Mouse (Mus musculus) small intestine, adult 2 months (tissue): Measurements from ENCODE around the gene 4430402I18Rik.

ENCODE experiments used
- CTCF ChIP-seq: fragments of 200-500 bp; IDR thresholded peaks from 2 replicates; pipeline ENCODE4 v1.5.1; 2012; ENCODE audit warnings: low read depth, mild to moderate bottlenecking, control low read depth, inconsistent platforms, low read length, moderate library complexity, mixed read lengths; ENCODE audit not compliant: insufficient replicate concordance, insufficient read length; ENCODE audit errors: extremely low read depth
- POLR2A ChIP-seq: fragments of 200-500 bp; IDR thresholded peaks from 2 replicates; pipeline ENCODE4 v1.6.1; 2012; ENCODE audit warnings: low read depth, mild to moderate bottlenecking, control low read depth, inconsistent platforms, low read length, moderate library complexity

DNA sequence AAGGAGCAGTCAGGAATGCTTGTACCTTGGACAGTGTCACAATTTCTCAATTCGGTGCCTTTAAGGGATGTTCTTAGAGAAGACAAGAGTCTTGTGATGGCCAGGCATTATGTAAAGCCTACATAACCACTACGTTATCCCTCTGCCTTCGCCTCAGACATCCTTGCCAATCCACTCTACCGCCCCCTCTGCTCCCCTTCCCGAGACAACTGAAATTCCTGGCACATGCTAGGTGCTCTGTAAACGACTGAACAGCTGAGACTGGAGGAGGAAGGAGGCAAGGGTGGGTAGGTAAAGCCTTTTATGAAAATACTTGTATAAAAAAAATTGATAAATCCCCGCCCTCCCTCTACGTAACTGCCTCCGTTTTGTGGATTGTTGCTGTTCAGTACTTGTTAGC, 58.9 kb downstream of the 4430402I18Rik start:
- no peak for TF ChIP-seq CTCF
- no peak for TF ChIP-seq POLR2A
